Mouse (Mus musculus): ENCODE measurements around the gene Frg2f1.
"Not testable (repeated sequence)": the region's sequence is repeated elsewhere in the genome, so short reads cannot be mapped to it uniquely, and the experiment has no call there.

The Frg2f1 gene

GRCm38 (mm10) chr4:119539031-119539824, at the start of gene Frg2f1:
Frg2f1 (minus strand) TSS chr4:119539529.
- DNase-seq (ENCODE audit: low spot score in 2 of 2), result peak; percentile 73 to 93

DNA sequence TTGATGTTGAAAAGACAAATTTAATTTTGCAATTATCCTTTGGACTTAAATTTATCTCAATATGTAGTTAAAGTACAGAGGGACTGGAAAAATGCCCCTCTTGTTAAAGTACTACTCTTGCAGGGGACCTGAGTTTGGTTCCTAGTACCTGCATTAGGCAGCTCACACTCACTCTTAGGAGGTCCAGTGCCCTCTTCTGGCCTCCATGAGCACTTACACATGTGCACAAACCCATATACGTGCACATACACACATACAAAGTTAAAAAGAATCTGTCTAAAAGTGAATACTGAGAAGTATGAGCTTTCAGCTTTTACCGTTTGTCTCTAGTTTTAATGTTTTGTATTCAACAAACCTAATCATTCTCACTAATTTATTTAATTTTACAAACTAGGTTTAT, 48.7 kb upstream of the Frg2f1 start:
- no peak for DNase-seq (ENCODE audit: low spot score in 2 of 2)

GRCm38 (mm10) chr4:119575459-119575858, 36.1 kb upstream of the Frg2f1 start:
- no peak for DNase-seq (ENCODE audit: low spot score in 2 of 2)

GRCm38 (mm10) chr4:119574504-119574903, 35.2 kb upstream of the Frg2f1 start:
- DNase-seq (ENCODE audit: low spot score in 2 of 2), result no peak

DNA sequence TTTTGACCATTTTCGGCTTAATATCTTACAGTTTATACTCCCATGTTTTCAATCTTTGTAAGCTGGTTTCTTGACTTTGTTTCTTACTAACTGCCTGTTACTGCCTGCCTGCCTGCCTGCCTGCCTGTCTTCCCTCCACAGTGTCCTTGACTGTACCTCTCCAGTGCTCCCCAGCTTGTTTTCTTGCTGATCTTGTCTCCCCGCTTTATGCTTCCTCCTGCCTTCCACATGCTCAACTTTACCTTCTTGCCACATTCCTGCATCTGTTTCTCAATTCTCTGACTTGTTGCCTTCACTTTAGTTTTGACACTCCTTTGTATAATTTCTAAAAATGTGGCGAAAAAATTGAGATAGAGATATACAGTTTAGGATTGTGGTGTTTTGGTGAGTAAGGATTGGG, 33.4 kb upstream of the Frg2f1 start:
- DNase-seq (ENCODE audit: low spot score in 2 of 2), result no peak

GRCm38 (mm10) chr4:119566322-119566835, 27.1 kb upstream of the Frg2f1 start:
- no peak for DNase-seq (ENCODE audit: low spot score in 2 of 2)

DNA sequence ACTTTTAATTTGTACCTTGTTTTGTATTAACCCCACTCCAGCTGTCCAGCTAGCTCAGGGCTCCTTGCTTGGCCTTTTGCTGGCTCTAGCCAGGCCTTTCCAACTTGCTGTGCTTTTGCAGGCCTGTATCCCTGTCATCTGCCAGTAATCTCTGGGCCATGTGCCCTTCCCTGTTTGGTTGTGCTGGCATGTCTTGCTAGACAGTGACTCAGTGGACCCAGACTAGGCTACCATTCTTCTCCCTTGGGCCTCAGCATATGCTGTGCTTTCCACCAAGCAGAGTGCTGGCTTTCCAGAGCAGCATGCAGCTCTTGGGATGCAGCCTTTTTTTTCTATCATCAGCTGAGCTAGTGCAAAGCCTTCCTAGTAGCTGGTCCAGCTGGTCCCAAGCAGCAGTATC, 23.8 kb upstream of the Frg2f1 start:
- no peak for DNase-seq (ENCODE audit: low spot score in 2 of 2)

GRCm38 (mm10) chr4:119555466-119555865, 16.1 kb upstream of the Frg2f1 start:
- DNase-seq (ENCODE audit: low spot score in 2 of 2), result no peak

GRCm38 (mm10) chr4:119550864-119551263, 11.5 kb upstream of the Frg2f1 start:
- DNase-seq (ENCODE audit: low spot score in 2 of 2), result no peak

DNA sequence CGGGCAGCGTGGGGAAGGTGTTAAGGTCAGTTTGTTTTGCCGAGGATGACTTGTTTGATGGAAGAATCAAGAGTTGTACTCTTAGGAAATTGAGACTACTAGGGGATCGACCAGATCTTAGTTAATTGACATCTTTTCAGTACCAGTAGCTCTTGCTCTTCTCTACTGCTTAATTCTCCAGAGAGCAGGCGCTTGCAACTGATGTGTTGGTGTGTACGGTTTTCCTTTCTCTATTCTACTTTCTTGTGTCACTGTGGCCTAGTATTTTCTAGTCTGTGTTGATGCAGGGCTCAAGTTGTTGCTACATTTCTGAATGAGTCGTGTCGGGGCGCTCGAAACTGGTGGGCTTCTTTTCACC, 1.2 kb upstream of the Frg2f1 start:
- peak in 1 of 2 experiments; percentile 6 for DNase-seq (ENCODE audit: low spot score in 2 of 2)

DNA sequence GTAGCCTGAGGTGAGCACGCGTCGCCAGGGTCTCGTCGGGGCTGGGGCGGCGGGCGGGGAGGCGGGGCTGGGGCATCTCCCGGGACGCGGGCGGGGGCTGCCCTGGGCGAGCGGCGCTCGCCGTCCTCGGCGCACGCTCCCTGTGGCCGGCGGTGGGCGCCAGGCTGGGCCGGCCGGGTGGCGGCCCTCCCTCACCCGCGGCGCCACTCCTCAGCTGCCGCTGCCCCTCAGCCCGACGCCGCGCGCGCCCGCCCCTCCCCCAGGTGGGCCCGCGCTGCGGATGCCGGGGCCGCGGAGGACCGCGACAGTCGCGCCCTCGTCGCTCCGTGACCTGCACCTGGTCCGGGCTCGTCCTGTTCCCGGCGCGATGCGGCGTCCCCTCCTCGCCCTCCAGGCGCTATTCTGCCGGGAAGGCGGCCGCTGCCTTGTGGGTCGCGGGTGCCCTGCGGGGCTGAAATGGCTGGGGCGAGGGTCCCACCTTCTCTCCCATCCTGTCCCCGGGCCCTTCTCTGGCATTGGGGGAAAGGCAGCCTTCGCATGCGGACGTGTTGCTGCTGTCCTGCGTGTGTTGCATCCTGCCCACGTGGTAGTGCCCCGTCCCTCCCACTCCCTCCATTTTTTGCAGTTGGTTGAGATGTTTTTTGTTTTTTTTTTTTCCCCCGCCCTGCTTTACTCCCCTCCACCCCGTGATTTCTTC, 655 bp upstream of the Frg2f1 start:
- peak in 1 of 2 experiments; percentile 17 for DNase-seq (ENCODE audit: low spot score in 2 of 2)

DNA sequence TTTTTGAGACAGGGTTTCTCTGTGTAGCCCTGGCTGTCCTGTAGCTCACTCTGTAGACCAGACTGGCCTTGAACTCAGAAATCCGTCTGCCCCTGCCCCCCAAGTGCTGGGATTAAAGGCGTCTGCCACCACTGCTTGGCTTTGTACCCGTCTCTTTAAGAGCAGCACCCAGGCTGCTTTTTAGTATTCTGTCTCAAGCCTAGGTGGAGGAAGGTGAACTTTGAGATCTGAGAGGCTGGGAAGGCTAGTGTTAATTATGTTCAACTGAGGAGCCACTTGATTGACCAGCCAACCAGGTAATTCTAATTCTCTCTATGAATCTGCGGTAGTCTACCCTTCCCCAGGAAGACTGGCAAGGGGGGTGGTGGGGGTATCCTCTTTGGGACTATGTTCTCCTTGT, 1.9 kb downstream of the Frg2f1 start:
- no peak for DNase-seq (ENCODE audit: low spot score in 2 of 2)

DNA sequence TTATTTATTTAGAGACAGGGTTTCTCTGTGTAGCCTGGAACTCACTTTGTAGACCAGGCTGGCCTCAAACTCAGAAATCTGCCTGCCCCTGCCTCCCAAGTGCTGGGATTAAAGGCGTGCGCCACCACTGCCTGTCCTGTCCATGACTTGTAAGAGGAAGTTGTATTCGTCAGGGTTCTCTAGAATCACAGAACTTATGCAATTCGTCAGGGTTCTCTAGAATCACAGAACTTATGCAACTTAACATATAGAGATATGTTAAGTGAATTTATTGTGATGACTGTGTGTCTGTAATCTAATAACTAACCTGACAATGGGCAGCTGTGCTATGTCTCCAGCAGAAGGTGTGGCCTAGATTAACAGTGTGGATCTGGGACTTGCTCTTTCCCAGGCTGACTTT, 2.7 kb downstream of the Frg2f1 start, which contains the start of gene Foxj3:
TSS of gene Foxj3 (plus strand) at position 390 of the 400 bp plus-strand sequence.
- DNase-seq (ENCODE audit: low spot score in 2 of 2), result not testable (repeated sequence)

DNA sequence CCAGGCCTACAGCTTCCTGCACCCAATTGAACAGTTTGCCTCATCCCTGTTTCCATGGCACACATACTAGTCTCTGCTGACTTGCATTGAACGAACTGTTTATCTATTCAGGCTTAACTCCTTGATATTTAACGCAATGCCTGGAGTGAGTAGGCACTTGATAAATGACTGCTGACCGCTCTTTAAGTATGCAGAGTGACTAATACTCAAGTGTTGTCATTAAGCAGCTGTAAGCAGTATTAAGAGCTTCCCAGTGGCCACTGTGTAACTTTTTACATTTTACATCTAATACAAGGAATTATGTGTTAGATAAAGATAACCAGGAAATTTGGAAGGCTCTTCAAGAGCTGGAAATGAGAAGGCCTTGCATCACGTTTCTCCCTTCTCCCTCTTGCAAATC, 4.2 kb downstream of the Frg2f1 start:
- no peak for DNase-seq (ENCODE audit: low spot score in 2 of 2)

- DNase-seq (ENCODE audit: low spot score in 2 of 2), result peak in 1 of 2 experiments; percentile 21
Observed at GRCm38 (mm10) chr4:119531813-119532212, 7.5 kb downstream of the Frg2f1 start.

- no peak for DNase-seq (ENCODE audit: low spot score in 2 of 2)
Observed at GRCm38 (mm10) chr4:119526329-119526845, 12.9 kb downstream of the Frg2f1 start.

GRCm38 (mm10) chr4:119524466-119524865, 14.9 kb downstream of the Frg2f1 start:
- DNase-seq (ENCODE audit: low spot score in 2 of 2), result no peak

DNA sequence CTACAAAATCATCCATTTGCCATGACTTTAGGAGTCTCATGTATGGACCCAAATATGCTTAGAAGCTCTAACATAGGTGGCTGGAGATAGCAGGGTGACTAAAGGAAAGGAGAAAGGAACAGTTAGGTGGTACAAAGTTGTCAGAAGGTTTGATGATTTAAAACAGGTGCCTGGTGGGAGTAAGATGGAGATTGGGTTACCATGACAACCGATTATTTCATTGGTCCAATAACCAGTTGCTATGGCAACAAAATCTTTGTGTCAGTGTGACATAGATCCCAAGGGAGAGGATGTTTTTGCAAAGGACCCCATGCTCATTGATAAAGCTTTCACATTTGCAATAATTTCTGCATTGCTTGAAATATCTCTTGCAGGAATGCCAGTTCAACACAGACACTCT, 15.3 kb downstream of the Frg2f1 start:
- peak; percentile 11 to 39 for DNase-seq (ENCODE audit: low spot score in 2 of 2)

DNA sequence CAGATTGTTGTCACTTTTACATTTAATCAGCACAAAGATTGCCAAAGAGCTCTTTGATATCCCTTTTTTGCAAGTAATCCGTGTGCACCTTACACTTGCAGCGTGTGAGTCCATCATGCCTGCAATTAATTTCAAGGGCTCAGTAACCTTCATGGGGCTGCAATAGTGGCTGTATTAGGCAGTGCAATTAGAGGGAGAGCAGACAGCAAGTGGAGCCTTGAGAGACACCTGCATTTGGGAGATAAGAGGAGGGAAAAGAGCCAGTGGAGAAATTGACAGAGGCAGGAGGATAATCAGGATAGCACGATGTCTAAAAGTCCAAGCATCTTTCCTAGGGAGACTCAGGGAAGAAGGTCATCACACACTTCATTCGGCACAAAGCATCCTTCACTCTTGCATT, 15.8 kb downstream of the Frg2f1 start:
- DNase-seq (ENCODE audit: low spot score in 2 of 2), result no peak

- DNase-seq (ENCODE audit: low spot score in 2 of 2), result no peak
Observed at GRCm38 (mm10) chr4:119512731-119513141, 26.6 kb downstream of the Frg2f1 start.

DNA sequence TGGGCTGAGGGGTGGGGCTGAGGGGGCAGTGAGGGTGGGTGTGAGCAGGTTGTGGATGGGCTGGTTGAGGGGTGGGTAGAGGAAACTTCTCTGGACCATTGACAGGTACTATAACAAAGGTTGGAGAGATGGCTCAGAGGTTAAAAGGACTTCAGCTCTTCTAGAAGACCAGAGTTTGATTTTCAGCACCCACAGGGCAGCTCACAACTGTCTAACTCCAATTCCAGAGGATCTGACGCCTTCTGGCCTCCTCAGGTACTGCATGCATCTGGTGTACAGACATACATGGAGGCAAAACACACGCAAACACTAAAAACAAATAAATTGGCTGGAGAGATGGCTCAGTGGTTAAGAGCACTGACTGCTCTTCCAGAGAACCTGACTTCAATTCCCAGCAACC, 27.7 kb downstream of the Frg2f1 start:
- DNase-seq (ENCODE audit: low spot score in 2 of 2), result no peak

GRCm38 (mm10) chr4:119498319-119498848, 40.9 kb downstream of the Frg2f1 start:
- DNase-seq (ENCODE audit: low spot score in 2 of 2), result no peak
